Mouse (Mus musculus) thymus, adult 18-20 months (tissue): Measurements from ENCODE around the gene Zfp747.
"Not testable (repeated sequence)": the region's sequence is repeated elsewhere in the genome, so short reads cannot be mapped to it uniquely, and the experiment has no call there.

ENCODE experiments used
- DNase-seq, 2 experiments: peaks; one replicate each; pipeline ENCODE4 v3.0.0; 2022; ENCODE audit warnings: mixed read lengths in 2 of 2

Gene Zfp747

DNA sequence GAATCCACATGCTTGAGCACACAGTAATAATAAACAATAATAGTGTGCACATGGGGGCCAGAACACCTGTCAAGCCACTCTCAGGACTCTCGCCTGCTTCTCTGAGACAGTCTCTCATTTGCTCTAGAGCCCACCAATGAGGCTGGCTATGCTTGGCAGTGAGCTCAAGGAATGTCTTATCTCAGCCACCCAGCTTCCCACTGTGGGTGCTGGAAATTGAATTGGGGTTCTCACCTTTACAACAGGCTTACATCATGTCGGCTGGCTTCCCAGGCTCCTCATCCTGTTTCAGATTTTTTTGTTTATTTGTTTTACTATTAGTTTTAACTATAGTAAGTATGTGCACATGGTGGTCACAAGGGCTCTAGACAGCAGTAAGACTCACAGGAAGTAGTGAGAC, 4.6 kb downstream of the Zfp747 start:
- DNase-seq = no peak

DNA sequence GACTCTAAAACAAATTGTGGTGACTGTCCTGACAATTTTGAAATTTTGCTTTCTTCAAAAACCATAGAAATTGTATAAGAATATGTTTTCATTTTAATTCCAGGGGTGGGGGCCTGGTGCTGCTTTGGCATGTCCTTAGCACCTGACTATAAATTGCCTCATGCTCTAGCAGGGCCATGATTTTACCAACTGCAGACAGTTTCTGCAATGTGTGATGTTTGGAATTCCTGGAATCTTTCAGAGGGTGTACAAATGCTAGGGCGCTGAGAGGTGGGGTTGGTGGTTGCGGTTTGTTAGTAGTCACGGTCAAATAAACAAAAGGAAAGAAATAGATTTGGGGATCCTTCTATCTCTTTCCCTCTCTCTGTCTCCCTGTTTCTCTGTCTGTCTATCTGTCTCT, 9.6 kb downstream of the Zfp747 start:
- DNase-seq = no peak

DNA sequence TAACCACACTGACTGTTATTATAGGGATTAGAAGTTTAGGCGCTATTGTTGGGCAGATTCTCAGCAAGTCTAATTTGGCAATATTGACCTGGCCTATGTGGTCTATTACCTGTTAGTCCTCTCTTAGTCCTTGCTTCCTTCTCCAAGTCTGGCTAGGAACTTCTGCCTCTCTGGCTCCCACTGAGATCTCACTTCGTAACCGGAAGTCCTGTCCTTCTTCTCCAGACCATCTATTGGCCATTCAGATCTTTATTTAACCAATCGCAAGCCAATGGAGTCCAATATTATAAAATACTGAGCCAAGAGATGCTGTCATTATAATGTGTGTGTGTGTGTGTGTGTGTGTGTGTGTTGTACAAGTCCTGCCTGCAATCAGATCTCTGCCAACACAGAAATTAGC, 11.7 kb downstream of the Zfp747 start:
- DNase-seq = no peak

DNA sequence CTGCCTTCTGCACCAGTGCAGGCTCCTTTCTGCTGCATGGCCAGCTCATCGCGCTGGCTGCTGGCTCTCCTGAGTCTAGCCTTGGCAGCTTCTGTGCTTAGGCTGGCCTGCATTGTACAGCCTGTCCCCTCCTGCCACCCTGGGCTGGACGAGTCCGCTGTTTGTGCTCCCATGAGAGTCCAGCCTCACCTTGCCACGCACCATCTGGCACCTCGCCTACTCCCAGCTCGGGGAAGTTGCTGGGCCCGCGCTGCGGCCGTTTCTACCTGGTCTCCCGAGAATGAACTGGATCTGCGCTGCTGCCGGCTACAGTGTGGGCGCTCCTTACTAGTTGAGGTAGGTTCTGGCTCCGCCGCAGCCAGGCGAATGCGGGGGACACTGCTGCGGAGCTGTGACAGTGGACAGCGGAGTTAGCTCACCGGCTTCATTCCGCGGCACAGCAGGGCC, 12.4 kb downstream of the Zfp747 start:
- DNase-seq = no peak

DNA sequence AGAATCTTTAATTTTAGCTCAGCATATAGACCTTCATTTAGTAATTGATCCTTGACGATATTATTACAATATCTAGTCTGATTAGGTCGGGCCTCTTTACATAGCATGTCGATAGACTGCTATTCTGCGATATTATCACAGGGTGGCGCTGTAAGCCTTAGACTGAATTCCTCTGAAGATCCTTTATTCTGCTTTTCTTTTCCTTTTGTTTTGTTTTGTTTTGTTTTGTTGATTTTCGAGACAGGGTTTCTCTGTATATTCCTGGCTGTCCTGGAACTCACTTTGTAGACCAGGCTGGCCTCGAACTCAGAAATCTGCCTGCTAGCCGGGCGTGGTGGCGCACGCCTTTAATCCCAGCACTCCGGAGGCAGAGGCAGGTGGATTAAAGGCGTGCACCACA, 13.4 kb downstream of the Zfp747 start:
- DNase-seq = not testable (repeated sequence)

DNA sequence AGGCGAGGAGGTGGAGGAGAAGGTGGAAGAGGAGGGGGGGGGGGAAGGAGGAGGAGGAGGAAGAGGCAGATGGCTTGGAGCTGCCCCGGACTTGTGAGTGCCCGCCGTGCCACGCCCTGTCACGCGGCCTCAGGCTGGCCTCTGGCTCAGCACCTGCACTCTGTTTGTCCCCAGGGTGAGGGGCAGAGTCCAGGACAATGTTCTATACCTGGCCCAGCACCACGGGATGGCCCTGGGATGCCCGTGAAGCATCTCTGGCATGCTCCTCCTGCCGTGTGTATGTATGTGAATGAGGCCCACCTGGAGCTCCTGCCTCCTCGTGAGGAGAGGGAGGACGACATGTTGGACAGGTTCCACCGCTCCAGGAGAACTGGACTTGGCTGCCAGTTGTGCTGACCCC, 14.4 kb downstream of the Zfp747 start:
- no peak for DNase-seq

DNA sequence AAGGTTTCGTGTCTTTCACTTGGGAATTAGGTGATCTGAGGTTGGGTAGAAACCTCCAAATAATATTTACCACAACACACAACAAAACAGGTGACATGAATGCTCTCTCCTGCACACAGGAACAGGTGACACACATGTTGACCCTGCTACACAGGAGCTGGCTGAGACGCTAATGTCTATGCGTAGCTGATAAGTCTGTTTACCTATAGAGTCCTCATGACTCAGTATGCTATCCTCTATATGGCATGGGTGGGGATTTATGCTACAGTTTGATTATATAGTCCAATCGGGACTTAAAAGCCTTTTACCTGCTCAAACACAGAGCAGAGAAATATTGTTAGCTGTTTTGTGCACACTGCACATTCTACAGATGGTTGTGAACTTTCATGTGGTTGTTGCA, 15.6 kb downstream of the Zfp747 start:
- DNase-seq = no peak

DNA sequence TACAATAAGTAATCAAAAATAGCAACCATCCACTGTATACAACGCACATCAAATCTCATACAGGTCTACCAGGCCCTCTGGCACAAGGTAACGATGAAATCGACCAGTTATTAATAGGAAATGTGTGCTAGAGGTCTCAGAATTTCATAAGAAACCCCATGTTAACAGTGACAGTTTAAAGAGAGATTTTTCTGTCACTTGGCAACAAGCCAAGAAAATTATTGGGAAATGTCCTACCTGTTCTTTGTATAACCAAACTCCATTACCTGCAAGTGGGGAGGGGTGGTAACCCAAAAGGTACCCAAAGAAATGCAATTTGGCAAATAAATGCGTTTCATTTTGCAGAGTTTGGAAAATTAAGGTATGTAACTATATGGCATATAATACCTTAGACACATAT, 17.4 kb downstream of the Zfp747 start:
- DNase-seq = no peak

DNA sequence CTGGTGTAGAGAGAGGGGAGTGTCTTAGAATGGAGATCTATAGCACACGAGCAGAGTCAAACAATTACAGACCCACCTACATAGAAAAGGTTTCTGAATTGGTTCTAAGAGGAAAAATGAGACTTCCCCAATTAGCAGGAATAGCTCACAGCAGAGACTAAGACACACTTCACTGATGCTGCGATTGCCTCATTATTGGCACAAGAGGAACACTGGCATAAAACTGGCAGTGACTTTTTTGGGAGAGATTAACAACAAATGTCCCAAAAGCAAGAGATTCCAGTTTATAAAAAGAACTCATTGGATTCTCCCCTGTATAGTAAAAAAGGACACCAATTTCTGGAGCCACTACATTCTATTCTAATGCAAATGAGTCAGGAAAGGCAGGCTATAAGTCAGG, 18.0 kb downstream of the Zfp747 start:
- DNase-seq = no peak

DNA sequence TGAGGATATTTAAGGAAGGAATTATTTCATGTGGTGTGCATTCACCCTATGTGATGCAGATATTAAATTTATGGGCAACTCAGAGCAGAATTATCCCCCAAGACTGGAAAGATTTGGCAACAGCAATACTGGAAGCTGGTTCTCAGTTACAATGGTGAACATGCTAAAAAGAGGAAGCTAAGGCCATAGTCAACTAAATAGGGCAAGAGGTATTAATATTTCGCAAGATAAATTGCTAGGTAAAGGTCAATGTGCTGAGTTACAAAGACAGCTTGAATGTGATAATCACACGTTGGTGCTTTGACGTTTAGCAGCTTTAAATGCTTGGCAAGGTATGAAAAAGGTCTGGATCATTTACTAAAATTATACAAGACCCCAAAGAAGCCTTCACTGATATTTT, 20.1 kb downstream of the Zfp747 start:
- DNase-seq = no peak

DNA sequence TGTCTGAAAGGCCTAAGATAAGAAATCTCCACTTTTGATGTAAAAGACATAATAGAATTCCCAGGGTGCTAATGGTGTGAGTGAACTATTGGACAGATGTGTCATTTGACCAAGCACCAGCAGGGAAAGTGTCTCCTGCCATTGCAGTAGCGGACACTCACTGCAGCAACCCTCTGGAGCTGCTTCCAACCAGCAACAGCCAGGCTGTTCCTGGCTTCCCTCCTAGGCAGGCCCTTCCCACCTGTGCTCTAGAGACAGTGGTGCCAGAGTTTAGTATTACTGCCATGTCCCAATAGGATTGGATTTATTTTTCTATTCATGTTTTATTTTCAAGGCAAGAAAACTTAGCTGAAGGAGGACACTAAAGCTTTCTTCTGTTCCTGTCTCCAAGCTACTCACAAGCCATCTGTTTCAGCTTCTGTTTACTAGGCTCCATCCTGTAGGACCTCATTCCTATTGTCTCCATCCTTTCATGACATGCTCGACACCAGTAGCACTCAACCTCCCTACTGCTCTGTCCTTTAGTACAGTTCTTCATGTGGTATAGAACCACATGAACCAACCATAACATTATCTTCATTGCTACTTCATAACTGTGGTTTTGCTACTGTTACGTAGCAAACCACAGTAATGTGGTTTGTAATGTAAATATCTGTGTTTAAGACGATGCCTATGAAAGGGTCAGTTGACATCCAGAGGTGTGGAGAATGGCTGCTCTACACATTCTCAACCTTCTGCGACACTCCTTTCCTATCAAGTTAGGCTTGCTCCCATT, 24.4 kb downstream of the Zfp747 start:
- no peak for DNase-seq

DNA sequence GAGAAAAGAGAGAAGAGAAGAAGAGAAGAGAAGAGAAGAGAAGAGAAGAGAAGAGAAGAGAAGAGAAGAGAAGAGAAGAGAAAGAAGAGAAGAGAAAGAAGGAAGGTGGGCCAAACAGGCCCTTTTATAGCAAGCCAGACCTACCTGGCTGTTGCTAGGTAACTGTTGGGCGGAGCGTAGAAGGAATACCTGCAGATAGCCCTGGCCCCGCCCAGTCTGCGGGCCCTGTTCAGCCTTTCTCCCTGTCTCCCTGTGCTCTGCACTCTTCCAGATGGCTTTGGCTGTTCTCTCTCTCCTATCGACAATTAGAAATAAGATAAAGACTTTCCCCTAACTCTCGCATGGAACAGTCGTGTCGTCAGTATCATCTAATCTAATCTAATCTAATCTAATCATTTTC, 29.2 kb downstream of the Zfp747 start:
- DNase-seq = no peak

DNA sequence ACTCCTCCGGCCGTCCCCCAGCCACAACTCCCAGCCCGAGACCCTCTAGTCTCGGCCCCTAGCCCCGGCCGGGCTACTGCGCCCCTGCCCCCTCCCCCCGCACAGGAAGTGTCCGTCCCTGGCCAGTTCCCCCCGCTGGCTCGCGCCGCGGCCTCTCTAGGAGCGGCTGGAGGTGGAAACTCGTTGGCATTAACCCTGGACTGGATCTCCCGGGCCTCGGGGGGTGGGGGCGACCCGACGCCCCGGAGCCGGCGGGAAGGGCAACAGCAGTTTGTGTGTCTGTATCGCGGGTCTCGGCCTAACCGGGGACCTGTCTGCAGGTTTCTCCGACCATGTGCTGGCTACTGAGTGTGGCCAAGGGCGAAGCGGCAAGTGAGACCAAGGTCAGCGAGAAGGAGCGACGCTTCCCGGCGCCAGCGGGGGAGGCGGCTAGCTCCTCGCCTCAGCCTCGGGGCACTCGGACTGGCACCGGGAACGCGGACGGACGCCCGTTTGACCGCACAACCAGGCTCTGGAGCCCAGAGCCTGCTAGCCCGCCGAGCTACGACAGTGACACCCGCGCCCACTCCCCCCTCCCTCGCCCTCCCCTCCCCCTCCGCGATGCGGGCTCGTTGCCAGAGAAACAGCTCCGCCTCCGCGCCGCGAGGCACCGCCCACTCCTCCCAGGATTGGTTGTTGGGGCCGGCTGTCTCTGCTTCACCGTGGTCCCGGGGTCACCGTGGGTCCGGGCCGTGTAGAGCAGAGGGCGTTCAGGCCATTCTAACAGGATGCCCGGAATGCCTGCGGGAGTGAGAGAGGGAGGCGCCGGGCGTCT, 30.1 kb downstream of the Zfp747 start, which contains the start of gene Zfp768:
Zfp768 (minus strand) TSS at position 78 of the 814 bp plus-strand sequence.
- peak; percentile 82 to 86 for DNase-seq

DNA sequence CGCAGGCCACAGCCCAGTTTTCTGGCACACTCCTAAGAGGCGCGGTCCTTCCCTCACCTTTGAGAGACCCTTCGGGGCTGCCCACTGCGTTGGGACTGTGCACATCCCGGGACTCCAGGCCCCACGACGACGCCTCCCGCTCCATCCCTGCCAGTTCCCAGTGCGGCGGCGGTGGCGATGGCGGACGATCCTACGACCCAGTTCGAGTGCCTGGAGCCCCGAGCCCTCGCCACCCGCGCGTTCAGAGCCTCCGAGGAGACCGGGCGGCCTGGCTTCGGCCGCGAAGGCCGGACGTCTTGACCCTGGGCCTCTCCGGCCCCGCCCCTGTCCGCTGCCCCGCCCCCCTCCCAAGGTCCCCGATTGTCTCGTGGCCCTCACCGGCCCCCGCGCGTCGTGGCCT, 30.8 kb downstream of the Zfp747 start:
- no peak for DNase-seq

DNA sequence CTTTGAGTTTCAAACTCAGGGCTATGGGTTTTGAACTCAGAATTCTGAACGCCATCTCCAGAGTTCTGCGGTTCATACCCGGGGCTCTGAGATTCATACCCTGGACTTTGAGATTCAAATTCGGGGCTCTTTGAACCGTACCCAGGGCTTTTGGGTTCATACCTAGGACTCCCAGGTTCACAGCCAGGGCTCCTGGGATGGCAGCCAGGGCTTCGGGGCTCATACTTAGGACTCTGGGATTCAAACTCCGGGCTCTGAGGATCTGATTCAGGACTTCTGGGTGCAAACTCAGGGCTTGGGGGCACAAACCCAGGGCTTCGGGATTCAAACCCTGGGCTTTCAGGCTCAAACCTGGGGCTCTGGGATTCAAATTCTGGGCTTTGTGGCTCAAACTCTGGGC, 31.5 kb downstream of the Zfp747 start:
- DNase-seq = no peak

DNA sequence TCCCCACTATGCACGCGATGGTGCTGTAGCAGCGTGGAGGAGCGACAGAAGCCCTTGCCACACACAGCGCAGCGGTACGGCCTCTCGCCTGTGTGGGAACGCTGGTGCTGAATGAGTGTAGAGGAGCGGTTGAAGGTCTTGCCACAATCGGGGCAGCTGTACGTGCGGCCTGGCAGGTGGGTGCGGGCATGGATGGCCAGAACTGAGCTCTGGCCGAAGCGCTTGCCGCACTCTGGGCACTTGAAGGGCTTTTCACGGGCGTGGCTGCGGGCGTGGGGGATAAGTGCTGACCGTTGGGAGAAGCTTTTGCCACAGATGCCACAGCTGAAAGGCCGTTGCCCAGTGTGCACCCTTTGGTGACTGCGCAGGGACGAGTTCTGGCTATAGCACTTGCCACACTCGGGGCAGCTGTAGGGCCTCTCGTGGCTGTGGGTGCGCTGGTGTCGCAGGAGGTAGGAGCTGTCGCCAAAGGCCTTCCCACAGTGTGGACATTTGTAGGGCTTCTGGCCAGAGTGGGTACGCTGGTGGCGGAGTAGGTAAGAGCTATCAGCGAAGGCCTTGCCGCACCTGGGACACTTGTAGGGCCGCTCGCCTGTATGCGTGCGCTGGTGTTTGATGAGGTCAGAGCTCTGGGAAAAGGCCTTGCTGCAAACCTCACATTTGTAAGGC, 32.4 kb downstream of the Zfp747 start:
- no peak for DNase-seq

DNA sequence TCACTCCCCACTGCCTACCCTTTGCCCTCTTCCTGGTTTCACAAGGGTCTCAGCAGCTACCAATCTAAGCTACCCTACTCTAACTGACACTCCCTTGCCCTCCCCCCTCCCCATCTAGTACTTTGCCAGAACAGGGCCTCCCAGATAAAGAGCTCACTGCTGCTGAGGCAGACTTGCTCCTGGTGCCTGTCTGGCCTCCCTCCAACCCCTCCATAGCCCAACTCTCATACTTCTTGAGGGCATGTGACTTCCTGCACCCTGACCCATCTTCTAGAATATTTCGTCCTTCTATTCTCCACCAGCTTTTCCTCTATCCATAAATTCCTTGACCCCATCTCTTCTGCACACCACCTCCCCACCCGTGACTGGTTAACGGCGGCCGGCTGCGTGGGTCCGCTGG, 33.0 kb downstream of the Zfp747 start:
- no peak for DNase-seq

DNA sequence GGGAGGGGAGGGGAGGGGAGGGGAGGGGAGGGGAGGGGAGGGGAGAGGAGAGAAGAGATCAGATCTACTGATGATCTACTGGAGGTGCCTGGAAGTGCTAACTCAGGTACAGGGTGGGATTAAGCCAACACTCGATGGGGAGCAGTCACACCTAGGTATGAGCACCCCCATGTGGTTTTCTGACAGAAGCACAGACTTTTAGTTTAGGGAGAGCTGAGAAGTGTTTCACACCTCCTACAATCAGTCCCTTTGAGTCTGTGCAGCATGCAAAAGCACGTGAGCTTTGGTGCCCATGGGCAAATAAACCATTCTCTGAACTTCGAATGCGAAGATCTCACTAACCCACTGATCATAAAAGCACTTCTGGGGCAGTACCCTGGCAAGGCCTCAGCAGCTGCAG, 33.5 kb downstream of the Zfp747 start:
- DNase-seq = no peak

DNA sequence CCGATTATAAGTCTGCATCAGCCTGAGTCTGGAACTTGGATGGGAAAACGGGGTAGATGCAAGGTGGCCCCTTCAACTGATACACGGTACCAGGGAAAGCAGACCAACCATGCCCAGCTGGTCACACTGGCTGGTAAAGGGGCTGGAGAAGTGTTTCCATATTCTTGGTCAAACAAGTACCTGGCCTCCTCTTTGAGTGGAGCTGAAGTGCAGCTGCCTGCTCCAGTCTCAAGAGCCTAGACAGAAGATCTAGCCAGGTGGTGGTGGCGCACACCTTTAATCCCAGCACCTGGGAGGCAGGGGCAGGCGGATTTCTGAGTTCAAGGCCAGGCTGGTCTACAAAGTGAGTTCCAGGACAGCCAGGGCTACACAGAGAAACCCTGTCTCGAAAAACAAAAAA, 34.0 kb downstream of the Zfp747 start:
- not testable (repeated sequence) for DNase-seq

DNA sequence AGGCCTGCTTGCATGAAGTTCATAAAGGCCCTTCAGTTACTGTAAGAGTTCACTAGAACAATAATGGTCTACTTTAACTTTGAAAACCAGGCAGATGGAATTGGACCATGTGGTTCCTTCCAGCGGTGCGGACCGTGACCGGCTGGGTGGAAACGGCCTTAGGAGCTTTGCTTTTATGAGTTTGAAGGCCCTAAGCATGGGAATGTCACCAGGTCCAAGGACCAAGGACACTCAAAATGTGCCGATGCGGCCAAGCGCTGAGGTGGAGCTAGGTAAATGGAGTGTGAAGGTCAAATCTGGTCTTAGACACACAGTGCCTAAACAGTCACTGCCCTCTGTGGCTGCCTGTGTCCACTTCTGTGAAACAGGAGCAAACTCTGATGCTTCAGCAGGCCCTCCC, 34.5 kb downstream of the Zfp747 start:
- no peak for DNase-seq

DNA sequence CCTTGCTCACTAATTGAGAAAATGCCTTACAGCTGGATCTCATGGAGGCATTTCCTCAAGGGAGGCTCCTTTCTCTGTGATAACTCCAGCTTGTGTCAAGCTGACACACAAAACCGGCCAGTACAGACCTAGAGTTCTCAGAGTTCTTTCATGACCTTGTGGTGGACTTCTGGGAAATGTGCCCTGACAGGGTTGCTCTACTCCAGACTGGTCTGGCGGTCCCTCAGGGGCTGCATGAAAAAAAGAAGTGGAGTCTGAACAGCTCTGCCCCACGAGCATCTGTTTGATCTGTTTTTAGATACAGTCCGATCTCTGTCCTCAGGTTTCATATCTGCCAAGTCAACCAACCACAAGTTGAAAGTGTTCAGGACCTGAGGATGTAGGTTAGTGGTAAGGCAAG, 38.2 kb downstream of the Zfp747 start:
- DNase-seq = no peak

DNA sequence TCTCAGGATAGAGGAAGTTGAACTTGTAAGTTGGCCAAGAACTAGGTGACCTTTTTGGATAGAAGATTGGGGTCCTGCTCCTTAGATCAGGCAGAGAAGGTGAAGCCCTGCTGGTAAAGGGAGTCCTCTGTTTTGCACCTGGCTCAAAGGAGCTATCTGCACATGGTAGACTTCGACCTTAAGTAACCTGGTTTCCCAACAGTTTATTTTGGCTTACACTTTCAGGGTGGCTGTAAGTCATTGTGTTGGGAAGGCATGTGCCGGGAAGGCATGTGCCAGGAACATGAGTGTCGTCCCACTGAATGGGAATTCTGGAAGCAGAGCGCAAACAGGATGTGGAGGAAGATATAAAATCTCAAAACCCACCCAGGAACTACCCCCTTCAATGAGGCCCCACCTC, 40.2 kb downstream of the Zfp747 start:
- no peak for DNase-seq

DNA sequence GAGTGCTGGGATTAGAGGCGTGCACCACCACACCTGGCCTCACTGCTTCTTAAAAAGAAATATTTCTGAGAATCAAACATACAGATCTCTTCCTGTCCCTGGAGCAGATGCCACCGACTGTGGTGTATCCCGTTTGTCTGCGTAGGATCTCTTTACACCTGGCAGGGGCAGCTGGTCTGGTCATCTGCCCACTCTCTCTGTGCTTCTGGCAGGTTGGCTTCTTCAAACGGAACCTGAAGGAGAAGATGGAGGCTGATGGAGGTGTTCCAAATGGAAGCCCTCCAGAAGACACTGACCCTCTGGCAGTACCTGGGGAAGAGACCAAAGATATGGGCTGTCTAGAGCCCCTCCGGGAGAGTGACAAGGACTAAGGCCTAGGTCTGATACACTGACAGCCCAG, 42.6 kb downstream of the Zfp747 start:
- no peak for DNase-seq

DNA sequence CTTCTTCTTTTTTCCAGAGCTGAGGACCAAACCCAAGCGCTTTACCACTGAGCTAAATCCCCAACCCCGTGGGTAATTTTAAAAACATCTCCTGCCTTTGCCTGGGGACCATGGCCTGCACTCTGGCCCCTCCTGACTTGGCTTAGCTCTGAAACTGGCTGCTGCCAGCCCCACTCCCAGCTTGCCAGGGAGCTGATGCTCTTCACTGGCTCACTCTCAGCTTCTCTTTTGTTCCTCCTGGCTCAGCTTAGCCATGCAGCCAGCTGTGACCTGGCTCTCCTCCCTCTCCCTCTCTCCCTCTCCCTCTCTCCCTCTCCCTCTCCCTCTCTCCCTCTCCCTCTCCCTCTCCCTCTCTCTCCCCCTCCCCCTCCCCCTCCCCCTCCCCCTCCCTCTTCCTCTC, 49.2 kb downstream of the Zfp747 start:
- DNase-seq = no peak
